Mouse (Mus musculus) CD4-positive, CD25-positive, alpha-beta regulatory T cell (primary cell): ENCODE measurements around the gene Fgf11. TPM values are rescaled to one million over a fixed set of nuclear protein-coding genes. Genes with fewer than 3 reads are reported as not detected.

Source experiments
- polyA plus RNA-seq: library from polyadenylated mRNA; unstranded; fragments of 100-300 nt; shearing (Covaris generic); gene quantifications from one replicate; pipeline ENCODE4 v1.2.1, GENCODE M21; 2017

Gene Fgf11
- not detected for polyA plus RNA-seq

GRCm38 (mm10) chr11:69801379-69801977 lies at the start of gene Fgf11:
Gene Fgf11, minus strand, starts transcription at chr11:69801857.

GRCm38 (mm10) chr11:69846198-69846680 lies 44.6 kb upstream of the Fgf11 start, which contains the start of gene Plscr3:
Gene Plscr3, plus strand, starts transcription at chr11:69846376.

GRCm38 (mm10) chr11:69837952-69838713 lies 36.5 kb upstream of the Fgf11 start, which contains the start of gene Tmem256:
Gene Tmem256, plus strand, starts transcription at chr11:69838514.

GRCm38 (mm10) chr11:69837604-69837951 lies 35.9 kb upstream of the Fgf11 start, which contains the start of gene Nlgn2:
Gene Nlgn2, minus strand, starts transcription at chr11:69837784.

GRCm38 (mm10) chr11:69822080-69822479 lies 20.4 kb upstream of the Fgf11 start, which contains the start of gene Spem1:
Gene Spem1, minus strand, starts transcription at chr11:69822180.

GRCm38 (mm10) chr11:69818365-69818764 lies 16.7 kb upstream of the Fgf11 start, which contains the start of gene Spem2:
Gene Spem2, minus strand, starts transcription at chr11:69818465.

GRCm38 (mm10) chr11:69815155-69815554 lies 13.5 kb upstream of the Fgf11 start, which contains the start of gene Gm39566:
Gene Gm39566, minus strand, starts transcription at chr11:69815298.

GRCm38 (mm10) chr11:69804972-69805909 lies 3.6 kb upstream of the Fgf11 start, which contains the start of gene Tmem102:
Gene Tmem102, minus strand, starts transcription at chr11:69805624.

GRCm38 (mm10) chr11:69795168-69795982 lies 6.3 kb downstream of the Fgf11 start, which contains the start of gene Chrnb1:
Gene Chrnb1, minus strand, starts transcription at chr11:69795943.

GRCm38 (mm10) chr11:69765221-69766125 lies 36.2 kb downstream of the Fgf11 start, which contains the start of gene Zbtb4:
Gene Zbtb4, plus strand, starts transcription at chr11:69765912.

GRCm38 (mm10) chr11:69761868-69762267 lies 39.8 kb downstream of the Fgf11 start, which contains the start of gene Slc35g3:
Gene Slc35g3, minus strand, starts transcription at chr11:69761968.

GRCm38 (mm10) chr11:69758478-69758970 lies 43.1 kb downstream of the Fgf11 start, which contains the start of gene Polr2a:
Gene Polr2a, minus strand, starts transcription at chr11:69758637.

Other genes with a start within 250 kb of the Fgf11 start
- gene Efnb3, start 241.7 kb downstream of the Fgf11 start, polyA plus RNA-seq: 0.47 TPM
- gene Wrap53, start 221.6 kb downstream of the Fgf11 start, polyA plus RNA-seq: 25.6 TPM
- gene Trp53, start 221.5 kb downstream of the Fgf11 start, polyA plus RNA-seq: 239 TPM
- not detected for gene Atp1b2, start 195.9 kb downstream of the Fgf11 start, polyA plus RNA-seq
- not detected for gene Shbg, start 184.0 kb downstream of the Fgf11 start, polyA plus RNA-seq
- gene Sat2, start 179.8 kb downstream of the Fgf11 start, polyA plus RNA-seq: not detected
- 63.2 TPM for gene Fxr2, start 168.9 kb downstream of the Fgf11 start, polyA plus RNA-seq
- gene Sox15, start 146.5 kb downstream of the Fgf11 start, polyA plus RNA-seq: not detected
- 66.0 TPM for gene Mpdu1, start 139.2 kb downstream of the Fgf11 start, polyA plus RNA-seq
- 4.3 TPM for gene Cd68, start 135.7 kb downstream of the Fgf11 start, polyA plus RNA-seq
- 654 TPM for gene Eif4a1, start 129.4 kb downstream of the Fgf11 start, polyA plus RNA-seq
- 43.8 TPM for gene Senp3, start 119.8 kb downstream of the Fgf11 start, polyA plus RNA-seq
- gene Tnfsf13, start 116.1 kb downstream of the Fgf11 start, polyA plus RNA-seq: not detected
- gene Tnfsf12, start 106.0 kb downstream of the Fgf11 start, polyA plus RNA-seq: not detected
- not detected for gene Tnfsfm13, start 105.8 kb downstream of the Fgf11 start, polyA plus RNA-seq
- 50.4 TPM for gene Polr2a, start 43.2 kb downstream of the Fgf11 start, polyA plus RNA-seq
- gene Slc35g3, start 39.9 kb downstream of the Fgf11 start, polyA plus RNA-seq: 0.12 TPM
- gene Zbtb4, start 35.9 kb downstream of the Fgf11 start, polyA plus RNA-seq: 5.5 TPM
- 3.7 TPM for gene Chrnb1, start 5.9 kb downstream of the Fgf11 start, polyA plus RNA-seq
- not detected for gene Tmem102, start 3.8 kb upstream of the Fgf11 start, polyA plus RNA-seq
- gene Gm39566, start 13.4 kb upstream of the Fgf11 start, polyA plus RNA-seq: not detected
- not detected for gene Spem2, start 16.6 kb upstream of the Fgf11 start, polyA plus RNA-seq
- gene Spem1, start 20.3 kb upstream of the Fgf11 start, polyA plus RNA-seq: not detected
- 0.85 TPM for gene Nlgn2, start 35.9 kb upstream of the Fgf11 start, polyA plus RNA-seq
- gene Tmem256, start 36.7 kb upstream of the Fgf11 start, polyA plus RNA-seq: 77.8 TPM
- gene Plscr3, start 44.5 kb upstream of the Fgf11 start, polyA plus RNA-seq: 32.7 TPM
- gene Tnk1, start 56.9 kb upstream of the Fgf11 start, polyA plus RNA-seq: not detected
- not detected for gene Tmem95, start 76.2 kb upstream of the Fgf11 start, polyA plus RNA-seq
- 1.3 TPM for gene Kctd11, start 79.5 kb upstream of the Fgf11 start, polyA plus RNA-seq
- gene Acap1, start 93.7 kb upstream of the Fgf11 start, polyA plus RNA-seq: 552 TPM
- gene 2810408A11Rik, start 99.1 kb upstream of the Fgf11 start, polyA plus RNA-seq: 4.4 TPM
- 7.7 TPM for gene Neurl4, start 99.2 kb upstream of the Fgf11 start, polyA plus RNA-seq
- gene Gps2, start 112.0 kb upstream of the Fgf11 start, polyA plus RNA-seq: 203 TPM
- gene Eif5a, start 120.1 kb upstream of the Fgf11 start, polyA plus RNA-seq: 1,414 TPM
- gene Ybx2, start 133.9 kb upstream of the Fgf11 start, polyA plus RNA-seq: not detected
- gene Slc2a4, start 146.3 kb upstream of the Fgf11 start, polyA plus RNA-seq: not detected
- gene Cldn7, start 162.9 kb upstream of the Fgf11 start, polyA plus RNA-seq: not detected
- gene Ctdnep1, start 179.3 kb upstream of the Fgf11 start, polyA plus RNA-seq: 60.1 TPM
- gene Elp5, start 180.7 kb upstream of the Fgf11 start, polyA plus RNA-seq: 67.1 TPM
- 380 TPM for gene Gabarap, start 189.3 kb upstream of the Fgf11 start, polyA plus RNA-seq
- gene Phf23, start 193.9 kb upstream of the Fgf11 start, polyA plus RNA-seq: 88.2 TPM
- gene Dvl2, start 198.7 kb upstream of the Fgf11 start, polyA plus RNA-seq: 32.1 TPM
- gene Acadvl, start 213.6 kb upstream of the Fgf11 start, polyA plus RNA-seq: 110 TPM
- 6.1 TPM for gene Dlg4, start 215.1 kb upstream of the Fgf11 start, polyA plus RNA-seq